Mouse (Mus musculus) kidney, adult 9 months (tissue): Measurements from ENCODE around the gene Arglu1.

ENCODE experiments used
- DNase-seq: peaks from one replicate; pipeline ENCODE4 v3.0.0; 2022

Arglu1 gene

DNA sequence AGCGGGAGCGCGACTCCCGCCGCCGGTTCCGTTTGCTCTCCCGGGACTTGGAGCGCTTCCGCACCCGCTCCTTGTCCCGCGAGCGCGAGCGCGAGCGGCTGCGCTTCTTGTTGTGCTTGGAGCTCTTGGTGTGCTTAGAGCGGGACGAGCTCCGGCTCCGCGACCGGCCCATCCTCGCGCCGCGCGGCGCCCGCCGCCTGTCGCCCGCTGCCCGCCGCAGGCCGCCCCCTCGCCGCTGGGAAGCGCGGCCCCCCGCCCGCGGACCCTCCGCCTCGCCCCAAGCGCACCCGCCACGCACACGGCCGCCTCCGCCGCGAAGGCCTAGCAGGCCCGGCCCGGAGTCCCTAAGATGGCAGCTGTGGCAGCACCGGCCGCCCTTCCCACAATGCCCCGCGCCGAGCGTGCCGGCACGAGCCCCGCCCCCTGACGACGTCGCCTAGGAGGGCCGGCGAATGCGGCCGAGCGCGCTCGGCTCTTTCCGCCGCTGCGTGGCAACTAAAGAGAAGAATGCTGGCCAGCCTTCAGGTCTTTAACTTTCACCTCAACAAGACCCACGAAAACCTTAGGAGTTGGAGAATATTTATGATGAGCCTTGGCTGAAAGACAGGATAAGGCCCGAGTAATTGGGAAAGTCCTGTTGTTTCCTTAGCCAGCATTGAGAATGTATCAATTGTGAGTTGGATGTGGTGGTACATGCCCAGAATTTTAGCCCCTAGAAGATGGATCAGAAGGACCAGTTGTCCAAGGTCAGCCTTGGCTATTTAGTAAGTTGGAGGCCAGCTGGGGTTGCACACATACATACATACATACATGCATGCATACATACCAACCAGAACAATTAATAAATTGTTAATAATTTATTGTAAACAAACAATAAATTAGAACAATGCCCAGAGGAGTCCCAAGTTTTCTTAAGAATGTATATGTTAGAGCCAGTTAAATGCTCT is at the start of gene Arglu1:
Arglu1 (minus strand) TSS at position 376 of the 947 bp plus-strand sequence.
- DNase-seq: peak; percentile 97

DNA sequence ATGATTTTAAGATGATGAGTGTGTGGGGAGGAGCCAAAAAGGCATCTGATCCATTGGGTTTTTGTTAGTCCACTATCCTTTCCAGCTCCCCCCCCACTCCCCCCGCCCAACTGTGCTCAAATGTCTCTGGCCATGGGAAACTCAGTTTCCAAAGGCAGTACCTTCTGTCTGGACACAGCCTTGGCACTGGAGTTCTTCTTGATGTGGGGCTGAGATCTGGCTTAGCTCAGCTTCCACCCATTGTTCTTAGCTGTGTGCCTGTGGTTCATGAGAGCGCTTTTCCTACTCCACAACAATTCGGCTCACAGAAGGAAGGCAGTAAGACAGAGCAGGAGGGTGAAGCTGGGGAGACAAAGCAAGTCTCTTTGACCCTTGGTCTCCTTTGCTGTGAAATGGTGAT is 47.0 kb upstream of the Arglu1 start:
- peak; percentile 18 for DNase-seq

DNA sequence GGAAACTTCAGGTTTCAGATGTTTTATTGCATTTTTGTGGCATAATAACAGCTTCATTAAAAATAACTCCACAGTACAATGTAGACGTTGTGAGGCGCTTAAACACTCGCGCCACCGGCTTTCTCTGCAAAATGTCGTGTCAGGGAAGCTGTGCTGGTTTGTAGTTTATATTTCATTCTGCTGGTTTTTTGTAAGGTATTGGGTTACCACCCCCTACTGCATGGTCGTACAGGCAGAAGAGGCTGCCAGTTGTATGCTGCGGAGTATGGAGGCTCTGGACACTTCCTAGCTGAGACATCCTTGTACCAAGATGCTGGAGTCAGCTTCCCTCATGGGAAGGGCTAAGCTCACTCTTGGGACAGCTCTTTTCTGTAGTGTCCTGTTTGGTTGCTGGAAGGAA is 46.5 kb upstream of the Arglu1 start:
- no peak for DNase-seq

DNA sequence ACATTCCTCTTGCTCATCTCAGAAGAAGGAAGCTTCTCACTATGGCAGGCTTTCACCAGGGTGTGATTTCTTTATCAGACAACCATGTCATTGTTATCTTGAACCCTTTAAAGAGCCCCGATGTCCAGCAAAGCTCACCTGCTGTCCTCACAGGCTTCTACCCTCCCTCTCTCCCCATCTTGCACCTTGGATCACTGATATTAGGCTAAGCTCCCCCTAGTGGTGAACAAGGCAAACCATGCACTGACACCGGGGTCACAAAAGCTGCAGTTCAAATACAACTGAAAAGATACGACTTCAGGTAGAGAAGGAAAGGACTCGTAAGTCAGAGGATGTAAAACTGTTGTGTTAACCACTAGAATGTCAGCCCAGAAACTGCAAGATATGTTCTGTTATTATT is 43.5 kb upstream of the Arglu1 start:
- peak; percentile 38 for DNase-seq

DNA sequence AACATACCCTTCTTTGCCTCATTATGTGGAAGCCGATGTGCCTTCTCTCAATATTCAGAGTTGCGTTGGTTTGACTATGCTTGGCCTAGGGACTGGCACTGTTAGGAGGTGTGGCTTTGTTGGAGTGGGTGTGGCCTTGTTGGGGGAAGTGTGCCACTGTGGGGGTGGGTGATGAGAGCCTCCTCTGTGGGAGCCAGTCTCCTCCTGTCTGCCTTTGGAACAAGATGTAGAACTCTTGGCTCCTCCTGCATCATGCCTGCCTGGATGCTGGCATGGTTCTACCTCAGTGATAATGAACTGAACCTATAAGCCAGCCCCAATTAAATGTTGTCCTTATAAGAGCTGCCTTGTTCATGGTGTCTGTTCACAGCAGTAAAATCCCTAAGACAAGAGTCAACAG is 38.3 kb upstream of the Arglu1 start:
- DNase-seq: no peak

DNA sequence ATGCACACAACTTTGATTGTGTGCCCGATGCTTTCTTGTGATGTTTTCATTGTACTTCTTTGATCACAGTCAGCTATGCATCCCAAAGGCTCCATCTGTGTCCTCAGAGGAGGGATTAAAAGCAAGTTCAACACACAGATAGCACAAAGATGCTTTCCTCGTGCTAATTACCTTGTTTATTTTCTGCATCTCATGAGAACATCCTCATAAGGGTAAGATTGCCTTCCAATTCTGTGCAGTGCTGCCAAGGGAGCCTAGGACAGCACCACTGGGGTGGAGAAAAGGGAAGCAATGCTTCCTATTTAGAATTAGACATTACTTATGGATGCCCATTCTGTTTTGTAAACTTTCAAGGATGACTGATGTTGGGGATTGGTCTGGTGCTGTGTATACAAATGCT is 36.2 kb upstream of the Arglu1 start:
- no peak for DNase-seq

DNA sequence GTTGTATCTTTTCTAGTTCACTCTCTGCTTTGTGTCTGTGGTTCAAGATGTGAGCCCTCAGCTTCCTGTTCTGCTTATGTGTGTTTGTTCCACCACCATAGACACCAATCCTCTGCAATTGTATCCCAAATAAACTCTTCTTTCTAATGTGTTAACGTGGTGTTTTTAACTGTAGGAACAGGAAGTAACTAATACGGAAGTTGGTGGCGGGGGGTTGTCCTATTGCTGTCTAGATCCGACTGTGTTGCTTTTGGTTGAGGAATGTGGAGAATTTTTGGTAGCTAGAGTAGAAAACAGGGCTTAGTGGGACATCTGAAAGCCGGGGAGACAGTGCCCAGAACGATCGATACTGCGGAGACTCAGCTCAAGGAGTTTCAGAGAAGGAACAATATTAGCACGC is 14.5 kb upstream of the Arglu1 start:
- no peak for DNase-seq

DNA sequence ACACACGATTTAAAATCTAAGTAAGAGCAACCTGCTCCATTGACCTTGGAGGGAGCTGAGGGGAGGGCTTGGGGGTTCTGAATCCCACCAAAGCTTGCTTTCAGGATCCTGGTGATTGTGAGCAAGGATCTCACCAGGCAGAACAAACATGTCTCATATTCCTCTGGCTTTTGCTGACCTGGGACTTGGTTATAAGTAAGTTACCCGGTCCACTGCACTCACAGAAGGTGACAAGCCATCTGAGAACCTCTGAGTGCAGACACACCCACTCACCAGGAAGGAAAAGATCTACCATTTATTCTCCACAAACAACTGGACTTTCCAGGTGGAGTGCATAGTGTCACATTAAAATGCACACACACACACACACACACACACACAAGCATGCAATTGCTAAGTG is 13.3 kb upstream of the Arglu1 start:
- DNase-seq: peak; percentile 34

DNA sequence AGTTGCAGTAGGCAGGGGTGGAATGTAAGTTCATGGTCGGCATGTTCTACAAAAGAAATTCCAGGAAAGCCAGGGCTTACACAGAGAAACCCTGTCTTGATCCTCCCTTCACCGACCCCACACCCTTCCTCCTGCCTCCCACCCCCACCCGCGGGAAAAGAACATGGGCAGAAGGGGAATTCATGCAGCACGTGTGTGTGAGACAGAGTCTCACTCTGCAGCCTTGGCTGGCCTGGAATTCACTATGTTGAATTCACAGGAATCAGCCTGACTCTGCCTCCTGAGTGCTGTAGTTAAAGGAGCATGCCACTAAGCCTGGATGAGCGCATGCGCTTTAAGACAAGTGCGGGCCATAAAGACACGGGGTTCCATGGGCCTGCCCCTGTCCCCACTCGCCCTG is 10.5 kb upstream of the Arglu1 start:
- no peak for DNase-seq

DNA sequence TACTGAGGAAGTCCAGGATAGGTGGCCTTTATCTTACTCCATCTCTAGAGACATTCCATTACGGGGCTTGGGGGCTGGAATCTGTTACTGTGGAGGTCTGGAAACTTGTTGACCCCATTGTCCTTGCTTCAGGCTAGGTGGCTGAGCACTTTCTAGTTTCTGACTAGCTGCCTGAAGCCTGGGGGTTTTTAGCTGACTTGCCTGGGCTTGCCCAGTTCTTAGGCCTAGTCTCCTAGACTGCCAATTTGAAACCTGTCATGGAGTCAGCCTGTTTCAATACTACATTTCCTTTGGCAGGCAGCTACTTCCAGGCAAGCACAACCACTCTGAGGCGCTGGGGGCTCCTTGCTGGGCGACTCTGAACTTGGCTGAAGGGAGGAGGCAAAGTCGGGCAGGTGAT is 9.9 kb upstream of the Arglu1 start:
- DNase-seq: no peak

DNA sequence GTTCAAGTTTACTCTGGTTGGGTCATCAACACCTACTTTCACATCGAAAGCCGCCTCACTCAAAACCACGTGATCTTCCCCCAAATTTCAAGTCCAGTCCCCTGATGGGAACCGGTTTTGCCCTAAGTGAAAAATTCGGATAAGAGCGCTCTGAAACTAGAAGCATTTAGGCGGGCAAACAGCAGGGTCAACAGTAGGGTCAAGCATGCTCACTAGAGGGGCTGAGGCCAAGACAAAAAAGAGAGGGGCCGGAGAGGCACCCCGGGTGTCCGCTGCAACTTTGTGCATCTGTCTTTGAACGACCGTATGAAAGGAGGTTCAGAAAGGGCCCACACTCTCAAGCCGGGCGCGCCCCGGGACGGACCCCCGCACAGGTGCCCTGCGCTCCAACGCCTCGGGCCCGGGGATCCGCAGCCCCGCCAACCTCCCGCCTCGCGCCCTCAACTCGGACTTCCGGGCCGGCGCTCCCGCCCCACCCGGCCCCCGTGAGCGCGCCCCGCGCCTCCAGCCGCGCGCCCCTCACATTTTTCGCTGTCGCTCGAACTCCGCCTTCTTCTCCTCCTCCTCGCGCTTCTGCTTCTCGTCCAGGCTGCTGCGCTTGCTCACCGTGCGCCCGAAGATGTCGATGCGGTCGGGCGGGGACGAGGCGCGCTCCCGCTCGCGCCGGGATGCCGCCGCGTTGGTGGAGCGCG is 721 bp downstream of the Arglu1 start:
- peak; percentile 52 for DNase-seq

DNA sequence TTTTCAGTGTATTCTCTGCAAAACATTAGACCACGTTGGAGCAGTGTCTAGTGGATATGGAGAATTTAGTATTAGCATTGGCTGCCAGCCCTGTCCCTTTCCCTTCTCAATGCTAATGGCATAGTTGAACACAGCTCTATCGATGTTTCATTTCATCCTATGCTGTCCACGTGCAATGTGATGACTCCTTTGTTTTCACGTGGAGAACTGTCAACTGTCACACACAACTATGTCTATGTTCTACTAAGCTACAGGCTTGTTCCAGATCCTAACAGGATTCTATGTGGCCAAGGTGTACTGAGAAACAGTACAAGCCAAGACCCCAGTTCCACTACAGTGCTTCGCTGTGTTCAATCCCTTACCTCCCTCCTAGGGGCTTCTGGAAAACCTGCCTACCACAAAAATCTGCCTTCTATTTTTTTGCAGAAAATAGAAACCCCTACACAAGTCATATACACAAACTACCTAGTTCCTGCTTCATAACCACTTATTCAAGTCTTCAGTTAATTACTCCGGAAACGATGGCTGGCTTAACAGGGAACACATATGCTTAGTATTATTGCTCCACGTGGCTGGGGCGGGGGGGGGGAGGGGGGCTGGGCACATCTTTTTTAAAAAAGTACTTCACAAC is 1.4 kb downstream of the Arglu1 start:
- DNase-seq: no peak

DNA sequence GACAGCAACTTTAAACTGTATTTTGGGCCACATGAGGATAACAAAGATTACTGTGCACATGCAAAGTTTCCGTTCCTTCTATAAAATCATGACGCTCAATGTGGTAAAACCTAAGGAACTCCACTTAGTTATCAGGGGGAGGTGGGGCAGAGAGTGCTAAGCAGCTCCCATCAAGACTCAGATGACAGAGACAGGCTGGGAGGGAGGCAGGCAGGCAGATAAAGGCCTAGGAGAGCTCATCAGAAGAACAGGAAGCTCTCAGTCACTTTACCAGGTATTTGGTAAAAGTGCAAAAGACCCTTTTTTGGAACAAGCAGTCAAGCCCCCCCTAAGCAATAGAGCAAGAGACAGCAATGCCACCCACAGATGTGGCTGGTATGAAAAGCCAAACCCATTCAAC is 4.8 kb downstream of the Arglu1 start:
- no peak for DNase-seq

DNA sequence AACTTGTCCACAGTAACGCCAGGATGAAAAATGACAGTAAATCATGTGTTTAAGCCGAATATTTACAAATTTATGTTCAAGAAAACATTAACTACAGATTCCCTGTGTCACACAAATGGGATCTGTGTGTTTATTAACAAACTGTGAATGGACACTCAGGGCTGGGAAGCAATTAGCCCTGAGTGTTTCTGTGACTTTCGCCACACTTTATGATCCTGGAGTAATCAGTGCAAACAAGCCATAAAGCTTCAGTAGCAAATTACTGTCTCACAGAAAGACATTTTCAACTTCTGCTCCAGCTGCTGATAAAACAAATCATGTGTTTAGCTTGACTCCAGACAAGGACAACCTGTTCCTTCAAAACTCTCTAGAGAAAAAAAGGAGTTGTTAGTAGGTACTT is 7.6 kb downstream of the Arglu1 start:
- no peak for DNase-seq

DNA sequence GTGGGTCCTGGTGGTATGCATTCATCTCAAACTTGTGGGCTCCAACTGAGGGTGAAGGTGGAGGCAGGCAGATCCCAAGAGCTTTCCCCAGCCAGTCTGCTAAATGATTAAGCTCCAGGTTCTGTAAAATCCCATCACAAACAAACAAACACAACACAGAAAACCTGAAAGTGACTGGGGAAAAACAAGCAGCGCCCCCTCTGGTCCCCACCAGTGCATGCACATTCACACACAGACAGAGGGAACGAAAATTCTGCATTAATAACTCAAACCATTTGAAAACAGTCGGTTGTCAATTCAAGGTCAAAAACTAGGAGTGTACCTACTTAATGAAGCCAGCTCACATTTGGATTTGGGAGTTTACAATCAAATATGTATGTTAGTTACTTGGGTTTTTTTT is 12.1 kb downstream of the Arglu1 start:
- no peak for DNase-seq

DNA sequence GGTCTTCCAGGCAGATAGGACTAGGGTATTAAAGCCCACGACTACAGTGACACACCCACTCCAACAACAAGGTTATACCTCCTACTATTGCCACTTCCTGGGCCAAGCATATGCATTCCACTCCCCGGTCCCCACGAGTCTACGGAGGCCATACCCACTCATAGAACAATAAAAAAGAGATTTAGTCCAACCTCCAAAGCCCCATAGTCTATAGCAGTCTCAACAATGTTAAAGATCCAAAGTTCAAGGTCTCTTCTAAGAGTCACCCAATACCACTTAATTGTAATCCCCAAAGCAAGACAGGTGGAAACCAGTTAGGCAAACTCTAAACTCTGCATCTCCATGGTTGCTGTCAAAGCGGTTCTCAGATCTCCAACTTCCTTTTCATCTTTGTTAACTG is 15.5 kb downstream of the Arglu1 start:
- DNase-seq: no peak

DNA sequence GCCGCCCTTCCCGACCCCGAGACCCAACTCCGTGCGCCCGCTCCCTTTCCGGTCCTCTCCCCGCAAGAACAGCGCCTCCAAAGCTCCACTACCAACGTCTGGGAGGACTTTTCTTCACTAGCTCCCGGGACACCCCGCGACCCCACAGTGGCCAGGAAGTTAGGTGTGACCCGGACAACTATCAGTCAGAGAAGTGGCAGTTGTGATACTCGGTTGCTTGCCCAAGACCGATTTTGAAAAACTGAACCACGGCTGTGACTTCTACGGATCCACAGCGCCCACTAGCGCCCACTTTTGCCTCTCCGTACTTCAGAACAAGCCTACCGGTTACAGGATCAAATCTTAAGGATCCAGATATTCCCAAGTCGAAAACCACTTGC is 28.6 kb downstream of the Arglu1 start:
- DNase-seq: peak; percentile 94

DNA sequence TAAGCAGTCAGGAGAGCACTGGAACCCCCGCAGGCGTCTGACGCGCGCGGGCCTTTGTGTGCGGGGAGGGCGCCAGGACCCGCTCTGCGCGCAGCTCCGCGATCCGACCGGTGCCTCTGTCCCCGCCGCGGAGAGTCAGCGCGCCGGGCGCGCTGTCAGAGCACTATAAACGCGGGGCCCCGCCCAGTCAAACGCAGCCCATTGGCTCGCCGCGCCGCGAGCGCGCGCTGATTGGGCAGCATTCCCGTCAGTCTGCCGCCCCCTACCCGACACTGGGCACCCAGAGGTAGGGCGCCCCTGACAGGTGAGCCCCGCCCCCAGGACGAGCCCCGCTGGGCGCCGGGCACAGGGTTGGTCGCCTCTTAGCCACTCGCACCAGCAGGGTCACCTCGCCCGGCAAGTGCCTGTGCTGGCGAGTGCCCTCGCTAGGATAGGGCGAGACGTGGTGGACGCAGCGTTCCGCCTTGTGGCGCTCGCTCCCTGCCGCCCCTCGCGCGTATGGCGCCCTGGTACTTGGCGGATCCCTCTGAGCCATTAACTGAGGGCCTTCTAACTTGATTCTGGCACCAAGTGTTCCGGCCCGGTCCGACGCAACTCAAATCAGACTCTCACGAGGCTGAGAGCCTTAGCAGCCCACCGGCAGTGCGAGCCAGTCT is 29.1 kb downstream of the Arglu1 start, which contains the start of gene Efnb2:
Efnb2 (minus strand) TSS at position 140 of the 656 bp plus-strand sequence.
- DNase-seq: peak; percentile 96

DNA sequence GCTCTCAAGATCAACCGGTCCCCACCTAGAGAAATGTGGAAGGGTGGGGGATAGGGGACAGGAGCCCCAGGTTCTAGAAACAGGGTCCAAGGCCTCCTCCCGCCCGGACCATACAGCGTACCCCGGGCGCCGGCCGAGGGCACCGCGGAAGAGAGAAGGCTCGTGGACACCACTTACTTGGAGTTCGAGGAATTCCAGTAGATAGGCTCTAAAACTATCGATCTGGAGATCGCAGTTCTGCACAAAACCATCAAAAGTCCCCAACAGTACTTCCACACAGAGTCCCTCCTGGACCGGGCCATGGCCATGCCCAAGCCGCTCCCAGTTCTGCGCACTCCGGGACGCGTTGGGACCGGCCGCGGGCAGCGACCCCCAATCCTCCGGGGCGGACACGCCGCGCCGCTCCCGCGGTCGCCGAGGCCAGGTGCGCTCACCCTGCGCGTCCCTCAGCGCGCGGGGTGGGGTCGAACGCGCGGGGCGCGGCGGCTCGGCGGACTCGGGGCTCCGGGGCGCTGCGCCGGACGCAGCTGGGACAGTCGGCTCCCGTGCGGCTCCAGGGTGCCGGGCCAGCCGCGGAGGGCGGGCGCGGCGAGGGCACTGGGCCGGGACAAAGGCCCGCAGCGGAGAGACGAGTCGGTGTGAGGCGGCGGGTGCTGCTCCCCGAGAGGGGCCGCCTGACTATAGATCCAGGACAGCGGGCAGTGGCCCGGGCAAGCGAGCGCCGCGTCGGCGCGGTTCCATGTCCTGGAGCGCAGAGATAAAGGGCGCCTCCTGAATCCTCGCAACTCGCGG is 29.8 kb downstream of the Arglu1 start:
- no peak for DNase-seq

DNA sequence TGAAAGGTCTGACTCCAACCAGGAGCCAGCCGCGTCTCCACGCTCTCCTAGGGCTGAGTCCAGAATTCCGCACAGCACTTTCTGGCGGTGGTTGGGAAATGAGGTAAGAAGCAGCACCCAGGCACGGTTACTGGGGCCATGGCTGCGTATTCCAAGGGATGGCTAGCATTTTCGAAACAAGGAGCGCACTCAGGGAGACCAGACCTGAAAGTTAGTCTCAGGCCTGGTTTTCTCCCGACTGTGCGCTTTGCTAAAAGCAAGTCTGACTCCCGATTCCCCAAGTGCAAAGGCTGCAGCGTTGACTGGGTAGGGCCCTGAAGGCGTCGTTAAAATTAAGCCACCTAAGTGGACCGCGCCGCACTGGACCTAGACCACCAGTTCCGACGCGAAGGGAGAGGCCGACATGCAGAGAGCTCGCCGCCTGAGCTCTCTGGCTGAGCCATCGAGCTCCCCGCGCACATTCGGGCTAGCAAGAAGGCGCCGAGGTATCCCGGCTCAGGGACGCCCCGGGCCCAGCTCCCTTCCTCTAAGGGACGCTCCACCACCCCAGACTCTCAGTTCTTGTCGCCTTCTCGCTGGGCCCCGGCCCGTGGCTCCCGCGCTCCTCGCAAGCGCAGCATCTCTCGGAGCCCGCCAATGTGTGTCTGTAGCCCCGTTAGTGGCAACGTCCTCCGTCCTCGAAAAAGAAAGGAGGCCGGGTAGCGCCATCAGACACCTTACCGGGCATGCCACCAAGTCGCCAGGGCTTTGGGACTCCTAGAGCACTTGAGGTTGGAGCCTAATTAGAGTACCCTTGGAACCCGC is 30.6 kb downstream of the Arglu1 start:
- DNase-seq: peak; percentile 10

DNA sequence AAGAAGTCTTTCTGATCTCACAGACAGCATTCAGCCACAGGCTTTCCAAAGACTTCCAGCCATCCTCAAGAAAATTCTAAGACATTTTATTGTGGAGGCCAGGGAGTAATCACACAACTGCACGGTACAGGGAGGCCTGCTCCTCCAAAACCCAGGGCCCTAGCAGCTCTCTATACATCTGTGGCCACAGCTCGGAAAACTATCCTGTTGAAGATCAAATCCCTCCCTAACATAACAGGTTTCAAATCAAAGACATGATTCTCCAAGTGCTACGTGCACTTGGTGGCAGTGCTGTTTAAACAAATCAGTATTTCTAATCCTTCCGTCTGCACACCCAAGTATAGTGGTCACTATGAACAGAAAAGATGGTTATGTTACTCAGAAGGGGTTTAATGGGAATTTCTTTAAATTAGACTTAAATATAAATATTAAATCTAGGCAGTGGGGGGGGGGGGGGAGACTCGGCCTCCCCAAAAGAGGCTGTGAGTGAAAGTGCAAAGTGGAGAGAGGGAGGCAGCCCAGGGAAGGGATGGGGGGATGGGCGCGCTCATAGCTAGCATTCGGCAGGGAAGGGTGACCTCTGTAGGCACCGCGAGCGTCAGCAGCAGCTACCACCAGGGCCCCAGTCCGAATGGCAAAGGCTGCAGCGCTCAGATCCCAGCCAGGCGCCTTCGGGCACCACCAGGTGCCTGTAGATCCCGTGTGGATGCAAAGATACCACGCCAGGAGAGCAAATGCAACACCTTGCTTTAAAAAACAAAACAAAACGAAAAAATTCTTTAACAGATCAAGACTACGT is 31.7 kb downstream of the Arglu1 start:
- peak; percentile 81 for DNase-seq
